Mouse (Mus musculus) megakaryocyte progenitor cell, adult 5-6 weeks (primary cell): ENCODE measurements around the gene Rab20. TPM values are rescaled to one million over a fixed set of nuclear protein-coding genes. Genes with fewer than 3 reads are reported as not detected.

Source experiments
- ATAC-seq: replicated peaks from 2 replicates; pipeline ENCODE4 v1.8.0; 2016; ENCODE audit warnings: mild to moderate bottlenecking, moderate TSS enrichment, inconsistent platforms; ENCODE audit not compliant: poor library complexity
- total RNA-seq, 2 experiments: library from RNA; stranded (forward) in 1 of 2; stranded (reverse) in 1 of 2; fragments of 157-497, 149-512 nt in 1 of 2; fragments of 200-1000 nt in 1 of 2; gene quantifications; 2 replicates each; pipeline versions ENCODE4 v1.2.3 to v1.2.4; 2015 to 2017

The Rab20 gene
- total RNA-seq, 2 experiments from 2014 or later = 1.3 to 3.7 TPM

GRCm38 (mm10) chr8:11411504-11412124 is 66.9 kb downstream of the Rab20 start:
- ATAC-seq = peak; percentile 44; the same call in 1 of the 2 replicates

DNA sequence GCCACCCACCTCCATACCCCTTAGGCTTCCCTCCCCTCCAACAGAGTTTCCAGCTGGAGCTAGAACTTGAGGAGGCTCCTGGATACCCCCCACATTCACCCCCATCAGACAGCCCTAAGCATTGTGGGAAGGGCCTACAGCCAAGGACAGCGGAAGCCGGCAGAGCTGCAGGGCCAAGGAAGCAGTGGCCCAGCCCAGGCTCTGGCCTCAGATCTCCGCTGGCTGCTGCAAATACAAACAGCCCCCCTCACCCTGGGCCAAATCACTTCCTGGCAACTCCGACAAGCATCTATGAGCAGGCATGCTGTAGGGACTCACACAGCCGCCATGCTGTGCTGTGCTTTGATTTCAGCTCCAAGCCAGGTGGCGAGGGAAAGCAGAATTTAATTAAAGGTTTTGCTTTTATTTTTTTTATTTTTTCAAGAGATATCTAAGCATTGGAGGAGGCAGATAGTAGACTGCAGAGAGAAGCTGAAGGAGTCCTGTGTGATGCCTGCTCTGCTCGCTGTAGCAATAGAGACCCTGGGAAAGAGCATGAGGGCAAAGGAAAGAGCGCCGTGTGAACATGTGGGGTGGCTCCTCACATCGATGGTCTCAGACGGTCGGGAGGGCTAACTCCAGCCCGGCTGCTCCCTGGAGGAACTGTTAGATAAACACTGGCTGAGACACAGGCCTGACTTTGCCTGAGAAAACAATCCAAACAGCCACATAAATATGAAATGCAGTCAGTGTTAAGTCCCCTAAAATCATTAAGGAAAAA is 72.6 kb downstream of the Rab20 start:
- no peak for ATAC-seq

- no peak for ATAC-seq
Measured at GRCm38 (mm10) chr8:11404614-11405013, 73.9 kb downstream of the Rab20 start.

DNA sequence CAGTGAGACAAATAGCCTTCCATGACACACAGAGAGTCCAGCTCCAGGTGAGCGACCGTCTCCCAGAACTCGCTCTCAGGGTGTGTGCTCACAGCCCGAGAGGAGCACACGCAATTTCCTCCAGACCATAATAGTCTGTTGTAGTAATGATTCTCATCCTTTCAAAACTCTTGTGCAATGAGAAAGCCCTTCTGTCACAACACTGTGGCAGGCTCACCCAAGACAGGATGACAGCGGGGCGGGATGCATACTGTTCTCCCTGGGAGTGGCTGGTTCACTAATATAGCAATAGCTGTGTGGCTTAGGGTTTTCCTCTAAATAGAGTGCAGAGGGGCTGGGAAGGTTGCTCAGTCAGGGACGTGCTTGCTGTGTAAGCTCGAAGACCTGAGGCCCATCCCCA is 74.7 kb downstream of the Rab20 start:
- peak; percentile 98 for ATAC-seq

Other genes starting within 250 kb of the Rab20 start
- 0.22 and 0.29 TPM in 2 replicates for gene Col4a2, start 165.9 kb downstream of the Rab20 start, total RNA-seq (2015)
- 0.46 and 0.64 TPM in 2 replicates for gene Col4a2, start 165.9 kb downstream of the Rab20 start, total RNA-seq (2017)
- 0.29 and 0.32 TPM in 2 replicates for gene Col4a1, start 165.9 kb downstream of the Rab20 start, total RNA-seq (2015)
- 0.08 and 1.8 TPM in 2 replicates for gene Col4a1, start 165.9 kb downstream of the Rab20 start, total RNA-seq (2017)
- gene Naxd, start 18.8 kb upstream of the Rab20 start, total RNA-seq (2015) = 59.8 and 65.7 TPM in 2 replicates
- 70.6 and 72.5 TPM in 2 replicates for gene Naxd, start 18.8 kb upstream of the Rab20 start, total RNA-seq (2017)
- 27.6 and 32.8 TPM in 2 replicates for gene Cars2, start 72.1 kb upstream of the Rab20 start, total RNA-seq (2015)
- gene Cars2, start 72.1 kb upstream of the Rab20 start, total RNA-seq (2017) = 39.6 and 41.2 TPM in 2 replicates
- 30.3 and 31.5 TPM in 2 replicates for gene Ing1, start 76.9 kb upstream of the Rab20 start, total RNA-seq (2015)
- gene Ing1, start 76.9 kb upstream of the Rab20 start, total RNA-seq (2017) = 41.7 and 52.5 TPM in 2 replicates
- 87.0 and 98.7 TPM in 2 replicates for gene Ankrd10, start 157.0 kb upstream of the Rab20 start, total RNA-seq (2015)
- gene Ankrd10, start 157.0 kb upstream of the Rab20 start, total RNA-seq (2017) = 63.9 and 67.6 TPM in 2 replicates
- not detected in 2 replicates for gene 1700016D06Rik, start 222.4 kb upstream of the Rab20 start, total RNA-seq (2015)
- not detected in 2 replicates for gene 1700016D06Rik, start 222.4 kb upstream of the Rab20 start, total RNA-seq (2017)
- gene Arhgef7, start 249.0 kb upstream of the Rab20 start, total RNA-seq (2015) = 26.4 and 32.3 TPM in 2 replicates
- gene Arhgef7, start 249.0 kb upstream of the Rab20 start, total RNA-seq (2017) = 20.4 and 36.0 TPM in 2 replicates